Mouse (Mus musculus): Measurements from ENCODE around the gene Man2a2.
A peak's percentile ranks its signal among the peaks of the same experiment; 100 is the strongest.

DNA sequence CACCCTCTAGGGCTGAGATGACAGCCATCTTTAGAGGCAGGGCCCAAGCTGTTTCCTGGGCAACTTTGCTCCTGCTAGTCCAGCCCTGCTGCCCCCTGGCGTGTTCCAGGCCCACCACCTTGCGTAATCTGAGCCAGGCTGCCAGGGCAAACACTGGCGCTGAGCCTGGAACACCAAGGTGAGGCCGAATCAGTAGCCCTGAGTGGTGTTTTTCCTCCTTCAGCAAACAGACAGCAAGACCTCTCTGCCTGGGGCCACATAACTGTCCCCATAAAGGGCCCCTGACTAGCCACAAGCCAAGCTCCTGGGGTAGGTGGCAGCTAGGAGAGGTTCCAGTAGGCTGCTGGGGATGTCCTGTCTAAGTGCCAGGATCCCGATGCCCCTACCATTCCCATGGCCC, 28.9 kb upstream of the Man2a2 start:
- TF ChIP-seq POLR2A (IDR thresholded peaks at IDR 0.05; ENCODE audit: borderline replicate concordance, extremely low read depth, low read depth, low read length) (no peak), CTCF (IDR thresholded peaks at IDR 0.05; ENCODE audit: insufficient read depth, low read length) (0 out of 2 replicates have a peak, but pooled peaks have one; percentile 10)
